Mouse (Mus musculus) right cerebral cortex, adult 18-20 months (tissue): ENCODE data around the gene Igf1r.

Experiments
- DNase-seq: peaks from one replicate; pipeline ENCODE4 v3.0.0; 2022; ENCODE audit warnings: mixed read lengths

The Igf1r gene

GRCm38 (mm10) chr7:68189211-68189610 is 236.6 kb downstream of the Igf1r start:
- DNase-seq, result no peak

- no peak for DNase-seq
Observed at GRCm38 (mm10) chr7:68189691-68190456, 237.2 kb downstream of the Igf1r start.

- DNase-seq, result no peak
Observed at GRCm38 (mm10) chr7:68193958-68194695, 241.5 kb downstream of the Igf1r start.

- DNase-seq, result no peak
Observed at GRCm38 (mm10) chr7:68199609-68200008, 247.0 kb downstream of the Igf1r start.

GRCm38 (mm10) chr7:68205776-68206427 is 253.3 kb downstream of the Igf1r start:
- DNase-seq, result no peak

- DNase-seq, result no peak
Observed at GRCm38 (mm10) chr7:68209039-68209438, 256.4 kb downstream of the Igf1r start.

- no peak for DNase-seq
Observed at GRCm38 (mm10) chr7:68210417-68210816, 257.8 kb downstream of the Igf1r start.

- DNase-seq, result no peak
Observed at GRCm38 (mm10) chr7:68211883-68212282, 259.3 kb downstream of the Igf1r start.

- no peak for DNase-seq
Observed at GRCm38 (mm10) chr7:68213842-68214241, 261.2 kb downstream of the Igf1r start.

GRCm38 (mm10) chr7:68215522-68216070 is 263.0 kb downstream of the Igf1r start:
- no peak for DNase-seq

GRCm38 (mm10) chr7:68218879-68219278 is 266.3 kb downstream of the Igf1r start:
- DNase-seq, result no peak

- peak; percentile 65 for DNase-seq
Observed at GRCm38 (mm10) chr7:68221677-68222230, 269.1 kb downstream of the Igf1r start.

GRCm38 (mm10) chr7:68223356-68223808 is 270.8 kb downstream of the Igf1r start:
- DNase-seq, result no peak

GRCm38 (mm10) chr7:68224006-68224405 is 271.4 kb downstream of the Igf1r start:
- no peak for DNase-seq

- DNase-seq, result peak; percentile 65
Observed at GRCm38 (mm10) chr7:68225427-68226054, 272.9 kb downstream of the Igf1r start.

- DNase-seq, result no peak
Observed at GRCm38 (mm10) chr7:68227021-68227420, 274.4 kb downstream of the Igf1r start.

- DNase-seq, result no peak
Observed at GRCm38 (mm10) chr7:68227621-68228020, 275.0 kb downstream of the Igf1r start.

GRCm38 (mm10) chr7:68228491-68228890 is 275.9 kb downstream of the Igf1r start:
- no peak for DNase-seq

GRCm38 (mm10) chr7:68230831-68231230 is 278.2 kb downstream of the Igf1r start:
- no peak for DNase-seq

GRCm38 (mm10) chr7:68232521-68232920 is 279.9 kb downstream of the Igf1r start:
- no peak for DNase-seq

- no peak for DNase-seq
Observed at GRCm38 (mm10) chr7:68233619-68234223, 281.1 kb downstream of the Igf1r start.

- no peak for DNase-seq
Observed at GRCm38 (mm10) chr7:68236817-68237216, 284.2 kb downstream of the Igf1r start.
